Mouse (Mus musculus): ENCODE data around the gene Gpha2.

- no peak for TF ChIP-seq CTCF (IDR thresholded peaks at IDR 0.05; ENCODE audit: extremely low read depth, insufficient read length, insufficient replicate concordance, low read depth, low read length)
- no peak for TF ChIP-seq POLR2A (IDR thresholded peaks at IDR 0.05; ENCODE audit: low read depth, low read length)
Measured at GRCm38 (mm10) chr19:6226135-6226534, at the start of gene Gpha2.

Data from small intestine, adult 2 months (tissue).